Mouse (Mus musculus): ENCODE data around the gene Gpr22. TPM values are rescaled to one million over a fixed set of nuclear protein-coding genes. Genes with fewer than 3 reads are reported as not detected.

Gpr22 gene
- 0.39 and 0.46 TPM in 2 replicates for polyA plus RNA-seq (2015; fragmentation: Nextera tagmentation; extraction: Ambion mirVana)

DNA sequence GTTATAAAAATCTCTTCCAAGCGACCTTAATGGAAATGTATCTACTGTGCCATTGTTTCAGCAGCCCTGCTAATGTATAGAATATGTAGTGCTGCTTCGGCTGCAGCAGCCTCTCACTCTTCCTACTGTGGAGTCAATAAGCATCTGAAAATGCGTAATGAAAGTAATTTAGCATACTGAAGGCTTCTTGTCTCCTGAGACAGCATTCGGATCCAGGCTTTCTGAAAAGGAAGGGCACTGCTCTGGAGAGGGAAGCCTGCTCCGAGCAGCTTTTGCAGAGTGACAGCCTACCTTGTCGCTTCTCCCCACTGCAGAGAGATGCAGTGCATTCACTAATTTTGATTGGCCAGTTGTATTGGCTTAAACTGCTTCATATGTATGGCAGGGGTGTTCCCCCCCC lies at the start of gene Gpr22:
Gene Gpr22, minus strand, starts transcription at position 348 of the 400 bp plus-strand sequence.
- Histone ChIP-seq H3K27ac (ENCODE audit: low read length) (no peak within 1 kb of the TSS), H3K9me3 (ENCODE audit: low read length) (no peaks in the 10 kb centered on the region), H3K4me1 (ENCODE audit: insufficient read depth, low read length) (no peaks in the 10 kb centered on the region), H3K36me3 (ENCODE audit: insufficient read depth, low read length) (no peaks in the 10 kb centered on the region), H3K27me3 (ENCODE audit: insufficient read depth, low read length) (no peaks in the 10 kb centered on the region), H3K4me2 (replicated peaks; ENCODE audit: low read depth, low read length) (no peak within 1 kb of the TSS), H3K9ac (replicated peaks; ENCODE audit: low read length) (no peak within 1 kb of the TSS), H3K4me3 (ENCODE audit: low read length) (no peak within 1 kb of the TSS)
- ATAC-seq (ENCODE audit: low FRiP score, low TSS enrichment), result no peak
- WGBS, result 41% methylated on average over 6 of the region's 6 CpGs

DNA sequence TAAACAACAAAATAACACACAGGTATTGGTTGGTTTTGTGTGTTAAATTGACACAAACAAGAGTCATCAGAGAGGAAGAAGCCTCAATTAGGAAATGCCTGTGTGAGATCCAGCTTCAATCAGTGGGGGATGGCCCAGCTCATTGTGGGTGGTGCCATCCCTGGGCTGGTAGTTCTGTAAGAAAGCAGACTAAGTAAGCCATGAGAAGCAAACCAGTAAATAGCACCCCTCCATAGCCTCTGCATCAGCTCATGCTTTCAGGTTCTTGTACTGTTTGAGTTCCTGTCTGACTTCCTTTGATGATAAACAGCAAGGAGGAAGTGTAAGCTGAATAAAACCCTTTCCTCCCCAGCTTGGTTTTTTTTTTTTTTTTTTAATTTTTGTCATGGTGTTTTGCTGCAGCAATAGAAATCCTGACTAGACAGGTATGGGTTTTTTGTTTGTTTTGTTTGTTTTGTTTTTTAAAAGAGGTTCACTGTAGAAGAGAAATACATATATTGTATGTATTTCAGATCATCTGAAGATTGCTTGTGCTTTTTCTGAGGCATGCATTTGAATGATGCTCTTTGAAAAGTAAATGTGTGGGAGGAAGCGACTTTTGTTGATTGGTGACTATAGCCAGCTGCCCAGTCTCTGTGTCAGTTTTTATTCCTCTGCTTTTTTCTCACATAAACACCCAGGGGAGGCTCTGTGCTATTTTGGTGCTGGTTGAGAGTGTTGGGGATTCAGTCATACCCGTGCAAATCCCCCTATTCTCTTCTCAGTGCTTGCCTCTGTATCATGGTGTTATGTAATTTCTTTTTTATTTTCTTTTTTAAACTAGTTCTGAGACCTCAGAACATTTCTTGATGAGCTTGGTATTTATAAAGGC lies 42.4 kb upstream of the Gpr22 start:
- no peak overlapping the region for H3K4me2 ChIP-seq (replicated peaks; ENCODE audit: low read depth, low read length)
- H3K4me3 ChIP-seq (ENCODE audit: low read length), result no peak overlapping the region
- H3K27ac ChIP-seq (ENCODE audit: low read length), result no peak overlapping the region
- H3K36me3 ChIP-seq (ENCODE audit: insufficient read depth, low read length), result no peaks in the 10 kb centered on the region
- WGBS, result 45% methylated on average over 2 of the region's 2 CpGs
- no peak overlapping the region for H3K9ac ChIP-seq (replicated peaks; ENCODE audit: low read length)
- H3K9me3 ChIP-seq (ENCODE audit: low read length), result no peaks in the 10 kb centered on the region
- H3K27me3 ChIP-seq (ENCODE audit: insufficient read depth, low read length), result no peaks in the 10 kb centered on the region
- H3K4me1 ChIP-seq (ENCODE audit: insufficient read depth, low read length), result no peaks in the 10 kb centered on the region
- ATAC-seq (ENCODE audit: low FRiP score, low TSS enrichment), result no peak

DNA sequence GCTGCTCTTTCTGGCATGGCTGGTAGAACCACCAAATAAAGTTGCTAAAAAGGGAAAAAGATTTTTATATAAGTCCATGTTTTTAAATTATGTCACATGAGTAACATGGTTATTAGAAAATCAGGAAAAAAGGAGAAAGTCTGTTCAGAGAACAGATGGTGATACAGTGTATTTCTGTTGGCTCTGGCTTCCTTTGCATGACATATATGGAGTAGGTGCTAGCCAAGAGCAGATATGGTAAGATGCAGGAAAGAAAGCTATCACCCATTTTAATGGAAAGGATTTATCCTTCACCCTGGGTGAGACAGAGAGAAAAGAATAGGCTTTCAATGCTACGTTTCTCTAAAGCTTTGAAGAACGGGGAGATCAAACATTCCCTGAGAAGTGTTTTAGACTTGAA lies 40.7 kb upstream of the Gpr22 start:
- Histone ChIP-seq H3K27ac (ENCODE audit: low read length) (no peak overlapping the region), H3K36me3 (ENCODE audit: insufficient read depth, low read length) (no peaks in the 10 kb centered on the region), H3K9ac (replicated peaks; ENCODE audit: low read length) (no peak overlapping the region), H3K9me3 (ENCODE audit: low read length) (no peaks in the 10 kb centered on the region), H3K4me2 (replicated peaks; ENCODE audit: low read depth, low read length) (no peak overlapping the region), H3K27me3 (ENCODE audit: insufficient read depth, low read length) (no peaks in the 10 kb centered on the region), H3K4me1 (ENCODE audit: insufficient read depth, low read length) (no peaks in the 10 kb centered on the region), H3K4me3 (ENCODE audit: low read length) (no peak overlapping the region)
- no peak for ATAC-seq (ENCODE audit: low FRiP score, low TSS enrichment)
- 72% methylated on average over 2 of the region's 2 CpGs for WGBS

DNA sequence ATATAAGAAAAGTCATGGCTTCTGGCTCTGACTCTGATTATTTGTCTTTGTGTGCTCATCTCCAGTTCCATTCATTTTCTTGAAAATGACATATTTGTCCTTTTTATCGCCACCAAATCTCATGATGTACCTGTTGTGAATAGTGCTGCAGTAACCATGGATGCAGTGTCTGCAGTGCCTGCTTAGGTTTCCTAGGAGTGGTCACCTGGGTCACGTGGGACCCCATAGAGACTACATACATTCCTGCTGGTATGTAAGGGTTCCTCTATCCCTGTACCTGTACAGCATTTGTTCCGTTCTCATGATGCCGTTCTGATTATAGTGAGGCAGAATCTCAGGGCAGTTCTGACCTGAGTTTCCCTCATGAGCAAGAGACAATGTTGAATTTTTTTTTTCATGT lies 36.1 kb upstream of the Gpr22 start:
- ATAC-seq (ENCODE audit: low FRiP score, low TSS enrichment), result no peak
- 92% methylated on average over 4 of the region's 4 CpGs for WGBS
- no peak overlapping the region for H3K9ac ChIP-seq (replicated peaks; ENCODE audit: low read length)

DNA sequence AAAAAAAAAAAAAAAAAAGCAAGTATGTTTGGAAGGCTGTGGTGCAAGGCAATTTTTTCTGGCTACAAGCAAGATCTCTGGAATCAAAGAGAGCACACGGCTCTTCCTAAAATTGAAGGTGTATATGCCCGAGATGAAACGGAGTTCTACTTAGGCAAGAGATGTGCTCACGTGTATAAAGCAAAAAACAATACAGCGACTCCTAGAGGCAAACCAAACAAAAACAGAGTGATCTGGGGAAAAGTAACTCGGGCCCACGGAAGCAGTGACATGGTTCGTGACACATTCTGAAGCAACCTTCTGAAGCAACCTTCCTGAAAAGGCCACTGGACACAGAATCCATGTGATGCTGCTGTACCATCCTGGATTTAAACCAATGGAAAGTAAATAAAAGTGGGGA lies 33.6 kb upstream of the Gpr22 start:
- no peaks in the 10 kb centered on the region for H3K4me1 ChIP-seq (ENCODE audit: insufficient read depth, low read length)
- H3K4me2 ChIP-seq (replicated peaks; ENCODE audit: low read depth, low read length), result no peak overlapping the region
- H3K9ac ChIP-seq (replicated peaks; ENCODE audit: low read length), result no peak overlapping the region
- no peak overlapping the region for H3K4me3 ChIP-seq (ENCODE audit: low read length)
- no peaks in the 10 kb centered on the region for H3K36me3 ChIP-seq (ENCODE audit: insufficient read depth, low read length)
- no peak for ATAC-seq (ENCODE audit: low FRiP score, low TSS enrichment)
- no peaks in the 10 kb centered on the region for H3K27me3 ChIP-seq (ENCODE audit: insufficient read depth, low read length)
- H3K9me3 ChIP-seq (ENCODE audit: low read length), result 0 out of 2 replicates have a peak, but pooled peaks cover 8% of the 10 kb centered on the region
- no peak overlapping the region for H3K27ac ChIP-seq (ENCODE audit: low read length)
- WGBS, result 85% methylated on average over 8 of the region's 8 CpGs

More for the DNA sequence above, 36.1 kb upstream of the Gpr22 start:
- Histone ChIP-seq H3K36me3 (ENCODE audit: insufficient read depth, low read length) (no peaks in the 10 kb centered on the region), H3K4me2 (replicated peaks; ENCODE audit: low read depth, low read length) (no peak overlapping the region), H3K4me3 (ENCODE audit: low read length) (no peak overlapping the region), H3K27ac (ENCODE audit: low read length) (no peak overlapping the region), H3K4me1 (ENCODE audit: insufficient read depth, low read length) (no peaks in the 10 kb centered on the region), H3K9me3 (ENCODE audit: low read length) (no peaks in the 10 kb centered on the region), H3K27me3 (ENCODE audit: insufficient read depth, low read length) (no peaks in the 10 kb centered on the region)

DNA sequence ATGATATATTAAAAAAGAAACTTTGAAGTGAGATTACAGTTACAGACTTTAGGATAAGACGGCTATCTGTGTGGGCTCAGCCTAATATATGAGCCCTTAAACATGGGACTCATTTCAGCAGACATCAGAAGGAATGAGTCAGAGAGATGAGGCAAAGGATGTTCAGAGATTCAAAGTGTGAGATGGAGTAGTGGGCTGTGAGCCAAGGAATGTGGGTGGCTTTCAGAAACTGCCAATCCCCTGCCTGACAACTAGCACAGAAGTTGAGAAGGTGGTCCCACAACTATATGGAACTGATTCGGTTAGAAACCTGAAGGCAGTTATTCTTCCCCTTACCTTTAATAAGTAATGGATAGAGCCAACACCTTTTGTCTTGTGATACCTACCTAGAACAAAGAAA lies 20.9 kb upstream of the Gpr22 start:
- Histone ChIP-seq H3K36me3 (ENCODE audit: insufficient read depth, low read length) (no peaks in the 10 kb centered on the region), H3K4me1 (ENCODE audit: insufficient read depth, low read length) (no peaks in the 10 kb centered on the region), H3K4me3 (ENCODE audit: low read length) (no peak overlapping the region), H3K9ac (replicated peaks; ENCODE audit: low read length) (no peak overlapping the region), H3K9me3 (ENCODE audit: low read length) (no peaks in the 10 kb centered on the region), H3K27ac (ENCODE audit: low read length) (no peak overlapping the region), H3K27me3 (ENCODE audit: insufficient read depth, low read length) (no peaks in the 10 kb centered on the region), H3K4me2 (replicated peaks; ENCODE audit: low read depth, low read length) (no peak overlapping the region)
- no peak for ATAC-seq (ENCODE audit: low FRiP score, low TSS enrichment)
- WGBS, result 88% methylated on average over 2 of the region's 2 CpGs

DNA sequence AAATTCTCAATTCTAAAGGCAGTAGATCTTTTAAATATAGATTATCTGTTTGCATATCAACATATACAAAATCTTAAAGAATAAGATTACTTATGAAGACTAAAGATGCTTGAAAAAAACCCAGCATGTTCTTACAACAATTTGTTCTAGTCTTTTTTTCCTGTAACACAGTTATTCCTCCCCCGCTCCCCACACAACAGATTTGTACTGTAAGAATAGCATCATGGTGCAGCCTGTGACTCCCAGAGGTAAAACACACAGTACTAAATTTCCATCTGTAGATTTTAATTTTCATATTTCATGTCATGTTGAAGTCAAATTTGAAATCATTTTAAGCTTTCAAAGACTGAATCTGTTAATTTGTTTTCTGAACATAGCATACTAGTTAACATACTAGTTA lies 16.4 kb upstream of the Gpr22 start:
- no peak for ATAC-seq (ENCODE audit: low FRiP score, low TSS enrichment)
- no peak overlapping the region for H3K9ac ChIP-seq (replicated peaks; ENCODE audit: low read length)
- no peak overlapping the region for H3K4me2 ChIP-seq (replicated peaks; ENCODE audit: low read depth, low read length)
- no peak overlapping the region for H3K27ac ChIP-seq (ENCODE audit: low read length)
- no peaks in the 10 kb centered on the region for H3K27me3 ChIP-seq (ENCODE audit: insufficient read depth, low read length)
- H3K4me1 ChIP-seq (ENCODE audit: insufficient read depth, low read length), result no peaks in the 10 kb centered on the region
- 91% methylated on average over 1 of the region's 1 CpGs for WGBS
- no peaks in the 10 kb centered on the region for H3K9me3 ChIP-seq (ENCODE audit: low read length)
- H3K4me3 ChIP-seq (ENCODE audit: low read length), result no peak overlapping the region
- no peaks in the 10 kb centered on the region for H3K36me3 ChIP-seq (ENCODE audit: insufficient read depth, low read length)

DNA sequence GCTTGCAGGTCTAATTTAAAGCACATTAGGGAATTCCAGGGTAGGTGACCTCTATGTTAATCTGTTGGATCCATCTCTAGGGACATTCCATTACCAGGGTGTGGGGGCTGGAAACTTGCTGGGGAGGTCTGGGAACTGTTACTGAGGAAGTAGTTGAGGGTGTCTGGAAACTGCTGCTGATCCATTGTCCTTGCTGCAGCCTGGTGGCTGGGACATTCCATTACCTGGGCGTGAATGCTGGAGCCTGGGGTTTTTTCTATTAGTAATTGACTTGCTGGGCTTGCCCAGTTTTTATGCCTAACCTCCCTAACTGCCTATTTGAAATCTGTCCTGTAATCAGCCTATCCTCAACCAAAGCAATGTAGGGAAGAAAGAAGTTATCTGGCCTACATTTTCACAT lies 13.0 kb upstream of the Gpr22 start:
- H3K4me2 ChIP-seq (replicated peaks; ENCODE audit: low read depth, low read length), result no peak overlapping the region
- no peaks in the 10 kb centered on the region for H3K4me1 ChIP-seq (ENCODE audit: insufficient read depth, low read length)
- no peaks in the 10 kb centered on the region for H3K36me3 ChIP-seq (ENCODE audit: insufficient read depth, low read length)
- no peaks in the 10 kb centered on the region for H3K9me3 ChIP-seq (ENCODE audit: low read length)
- no peak overlapping the region for H3K9ac ChIP-seq (replicated peaks; ENCODE audit: low read length)
- no peak overlapping the region for H3K27ac ChIP-seq (ENCODE audit: low read length)
- no peak for ATAC-seq (ENCODE audit: low FRiP score, low TSS enrichment)
- H3K4me3 ChIP-seq (ENCODE audit: low read length), result no peak overlapping the region
- H3K27me3 ChIP-seq (ENCODE audit: insufficient read depth, low read length), result no peaks in the 10 kb centered on the region
- 73% methylated on average over 1 of the region's 1 CpGs for WGBS

DNA sequence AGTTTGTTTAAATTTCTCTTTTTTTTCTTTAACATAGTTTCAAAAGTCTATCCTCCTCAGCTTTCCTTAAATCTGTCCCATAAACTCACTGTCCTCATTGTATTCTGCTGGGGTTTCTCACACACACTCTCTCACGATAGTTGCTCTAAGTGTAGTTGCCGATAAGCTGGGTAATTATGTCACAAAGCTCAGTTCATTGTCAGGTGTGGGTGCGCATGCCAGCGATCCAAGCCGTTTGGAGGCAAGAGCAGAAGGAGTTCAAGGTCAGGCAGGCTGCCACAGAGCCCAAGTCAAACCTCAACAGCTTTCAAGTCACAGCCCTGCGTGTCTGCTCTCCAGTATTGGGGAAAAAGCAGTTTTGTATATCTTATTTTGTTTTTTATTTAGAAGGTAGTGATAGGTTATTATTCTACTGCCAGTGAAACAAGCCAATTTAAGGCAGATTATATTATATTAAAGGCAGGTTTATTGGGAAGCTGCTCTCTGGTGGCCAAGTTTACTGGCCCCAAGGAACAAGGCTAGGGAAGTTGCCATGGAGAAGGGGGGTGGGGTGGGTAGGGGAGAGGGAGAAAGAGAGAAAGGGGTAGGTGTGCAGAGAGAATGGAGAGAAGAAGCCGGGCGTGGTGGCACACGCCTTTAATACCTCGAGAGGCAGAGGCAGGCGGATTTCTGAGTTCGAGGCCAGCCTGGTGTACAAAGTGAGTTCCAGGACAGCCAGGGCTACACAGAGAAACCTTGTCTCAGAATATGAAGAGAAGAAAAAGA lies 11.9 kb upstream of the Gpr22 start:
- no peak for ATAC-seq (ENCODE audit: low FRiP score, low TSS enrichment)
- WGBS, result 90% methylated on average over 12 of the region's 12 CpGs
- Histone ChIP-seq H3K27me3 (ENCODE audit: insufficient read depth, low read length) (no peaks in the 10 kb centered on the region), H3K4me2 (replicated peaks; ENCODE audit: low read depth, low read length) (no peak overlapping the region), H3K36me3 (ENCODE audit: insufficient read depth, low read length) (no peaks in the 10 kb centered on the region), H3K27ac (ENCODE audit: low read length) (no peak overlapping the region), H3K4me1 (ENCODE audit: insufficient read depth, low read length) (no peaks in the 10 kb centered on the region), H3K9ac (replicated peaks; ENCODE audit: low read length) (no peak overlapping the region), H3K9me3 (ENCODE audit: low read length) (no peaks in the 10 kb centered on the region), H3K4me3 (ENCODE audit: low read length) (no peak overlapping the region)

DNA sequence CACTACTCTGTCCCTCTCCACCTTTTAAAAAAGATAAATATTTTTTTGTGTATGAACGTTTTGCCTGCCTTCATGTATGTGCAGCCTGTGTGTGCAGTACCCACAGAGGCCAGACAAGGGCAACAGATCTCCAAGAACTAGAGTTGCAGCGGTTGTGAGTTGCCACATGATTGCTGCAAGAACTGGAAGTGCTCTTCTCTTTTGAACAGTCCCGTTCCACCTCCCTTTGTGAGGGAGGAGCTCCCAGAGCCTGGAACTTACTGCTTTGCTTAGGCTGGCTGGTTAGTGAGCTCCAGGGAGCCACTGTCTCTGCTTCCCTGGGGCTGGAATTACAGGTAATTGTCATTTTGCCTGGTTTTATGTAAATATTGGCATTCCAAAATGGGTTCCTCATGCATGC lies 10.8 kb upstream of the Gpr22 start:
- 81% methylated on average over 3 of the region's 3 CpGs for WGBS
- no peaks in the 10 kb centered on the region for H3K27me3 ChIP-seq (ENCODE audit: insufficient read depth, low read length)

More for the DNA sequence above, 10.8 kb upstream of the Gpr22 start:
- H3K27ac ChIP-seq (ENCODE audit: low read length), result no peak overlapping the region
- no peaks in the 10 kb centered on the region for H3K4me1 ChIP-seq (ENCODE audit: insufficient read depth, low read length)
- H3K36me3 ChIP-seq (ENCODE audit: insufficient read depth, low read length), result no peaks in the 10 kb centered on the region
- H3K9me3 ChIP-seq (ENCODE audit: low read length), result no peaks in the 10 kb centered on the region
- no peak overlapping the region for H3K9ac ChIP-seq (replicated peaks; ENCODE audit: low read length)
- H3K4me2 ChIP-seq (replicated peaks; ENCODE audit: low read depth, low read length), result no peak overlapping the region
- no peak for ATAC-seq (ENCODE audit: low FRiP score, low TSS enrichment)
- no peak overlapping the region for H3K4me3 ChIP-seq (ENCODE audit: low read length)
